Mouse (Mus musculus): ENCODE data around the gene Pot1b.

Gene Pot1b

DNA sequence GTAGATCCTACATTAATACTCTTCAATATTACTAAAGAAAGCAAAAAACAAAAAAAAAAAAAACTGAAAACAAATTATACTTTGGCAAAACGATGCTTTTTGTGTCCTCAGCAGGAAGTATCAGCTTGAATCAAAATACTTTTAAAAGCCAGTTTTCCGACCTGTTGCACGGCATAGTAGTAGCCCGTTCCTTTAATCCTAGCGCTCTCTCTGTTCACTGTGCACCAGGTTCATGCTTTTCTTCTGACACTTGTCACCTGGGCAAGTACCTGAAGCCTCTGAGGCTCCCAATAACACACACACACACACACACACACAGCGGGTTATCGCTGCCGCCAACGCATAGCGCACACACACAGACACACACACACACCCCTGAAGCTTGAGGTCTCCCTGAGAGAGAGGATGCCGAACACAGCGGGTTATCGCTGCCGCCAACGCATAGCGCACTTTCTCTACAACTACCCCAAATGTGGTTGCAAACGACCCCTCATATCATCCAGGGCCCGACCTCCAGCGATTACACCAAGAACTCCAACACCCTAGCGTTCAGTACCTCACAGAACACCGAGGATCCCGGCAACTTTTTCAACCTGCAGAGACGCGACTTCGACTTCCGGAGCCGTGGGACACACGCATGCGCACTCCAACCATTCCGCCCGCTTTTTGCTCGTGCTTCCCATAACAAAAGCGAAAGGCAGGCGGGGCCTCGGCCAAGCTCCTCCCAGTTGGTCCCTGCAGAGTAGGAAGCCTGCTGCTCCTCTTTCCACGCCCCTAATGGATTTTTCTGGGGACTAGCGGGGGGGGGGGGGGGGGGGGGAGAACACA lies at the start of gene Pot1b:
Pot1b (minus strand) TSS at position 645 of the 828 bp plus-strand sequence.
- peak; percentile 99 for DNase-seq

DNA sequence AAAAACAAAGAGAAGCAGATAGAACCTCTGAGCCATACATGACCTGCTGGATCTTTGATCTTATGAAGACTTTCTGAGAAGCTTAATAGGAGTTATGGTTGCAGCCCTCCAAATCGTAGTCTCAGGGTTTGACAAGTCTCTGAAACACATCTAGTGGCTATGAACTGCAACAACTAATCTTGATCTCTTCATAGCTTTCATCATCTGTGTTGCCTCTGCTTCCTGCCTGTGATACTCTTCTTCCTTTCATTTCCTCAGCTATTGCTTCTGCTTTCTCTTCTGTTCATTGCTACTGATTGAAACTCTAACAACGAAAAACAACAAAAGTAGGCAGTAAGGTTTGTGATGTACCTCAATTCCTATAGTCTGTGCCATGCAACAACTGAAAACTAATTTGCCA lies 38.7 kb upstream of the Pot1b start:
- no peak for DNase-seq

DNA sequence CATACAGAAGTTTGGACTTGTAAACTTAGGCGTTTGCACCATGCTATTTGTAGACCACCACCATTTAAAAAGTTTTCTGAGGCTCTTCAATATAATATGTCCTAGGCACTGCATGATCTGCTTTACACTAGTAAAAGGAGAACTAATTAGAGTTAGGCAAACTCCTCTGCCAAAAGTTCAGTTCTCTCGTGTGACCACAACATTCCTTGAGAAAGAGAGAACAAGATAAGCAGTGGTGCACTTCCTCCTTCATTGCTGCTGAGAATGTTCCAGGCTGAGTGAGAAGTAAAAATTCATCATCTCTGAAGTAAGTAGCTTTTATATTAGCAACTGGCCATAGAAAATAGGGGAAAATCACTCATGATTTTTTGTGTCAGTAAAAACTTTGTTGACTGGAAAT lies 37.4 kb upstream of the Pot1b start, which contains the start of gene Adgre4:
Adgre4 (plus strand) TSS at position 199 of the 400 bp plus-strand sequence.
- DNase-seq = peak; percentile 78

DNA sequence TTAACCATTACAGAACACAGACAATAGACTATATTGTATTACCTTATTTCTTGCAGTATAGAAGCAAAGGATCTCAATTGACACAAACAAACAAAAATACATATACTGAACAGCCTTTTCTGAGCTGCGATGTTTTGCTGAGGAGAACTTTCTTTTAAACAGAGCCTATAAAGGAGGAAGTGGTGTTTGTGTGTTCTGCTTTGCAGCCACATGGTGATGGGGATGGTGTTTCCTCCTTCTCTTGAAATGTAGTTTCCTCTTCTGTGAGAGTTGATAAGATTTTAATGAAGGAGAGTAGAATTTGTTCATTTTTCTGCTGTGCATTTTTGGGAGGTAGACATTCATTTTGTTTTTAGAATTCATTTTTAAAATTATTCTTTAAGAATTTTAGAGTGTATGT lies 24.2 kb upstream of the Pot1b start:
- peak; percentile 74 for DNase-seq

DNA sequence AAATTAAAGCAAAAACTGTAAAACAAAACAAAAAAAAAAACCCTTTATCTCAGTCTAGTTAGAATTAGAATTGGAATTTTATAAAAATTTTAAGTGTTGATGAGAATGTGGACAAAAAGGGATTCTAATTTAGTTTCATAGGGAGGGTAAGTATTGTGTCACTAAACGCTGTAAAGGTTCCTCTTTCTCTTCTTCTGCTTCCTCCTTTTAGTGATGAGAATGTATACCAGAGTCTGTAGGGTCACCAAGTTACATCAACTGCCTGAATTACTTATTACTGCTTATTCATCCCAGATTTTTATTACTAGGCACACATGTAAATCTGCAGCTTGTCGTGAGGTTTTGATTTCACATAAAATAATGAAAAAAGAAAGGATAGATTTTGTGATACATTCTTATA lies 13.8 kb upstream of the Pot1b start:
- no peak for DNase-seq

DNA sequence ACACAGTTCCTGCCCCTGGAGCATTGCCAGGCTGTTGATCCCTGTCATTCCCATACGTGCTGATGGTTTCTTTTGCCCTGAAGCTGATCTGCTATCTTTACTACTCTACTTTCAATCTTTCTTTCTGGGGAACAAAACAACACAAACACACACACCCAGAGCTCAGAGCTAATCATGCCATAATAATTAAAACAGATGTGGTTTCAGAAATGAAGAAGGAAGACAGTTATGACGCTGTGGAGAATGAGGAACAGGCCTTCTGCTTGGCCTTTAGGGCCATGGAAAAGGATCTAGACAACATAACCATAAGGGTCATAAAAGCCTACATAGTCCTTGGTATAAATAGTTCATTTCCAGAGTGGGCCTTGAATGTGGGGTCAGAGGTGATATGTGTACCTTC lies 9.8 kb upstream of the Pot1b start:
- DNase-seq = peak; percentile 52

DNA sequence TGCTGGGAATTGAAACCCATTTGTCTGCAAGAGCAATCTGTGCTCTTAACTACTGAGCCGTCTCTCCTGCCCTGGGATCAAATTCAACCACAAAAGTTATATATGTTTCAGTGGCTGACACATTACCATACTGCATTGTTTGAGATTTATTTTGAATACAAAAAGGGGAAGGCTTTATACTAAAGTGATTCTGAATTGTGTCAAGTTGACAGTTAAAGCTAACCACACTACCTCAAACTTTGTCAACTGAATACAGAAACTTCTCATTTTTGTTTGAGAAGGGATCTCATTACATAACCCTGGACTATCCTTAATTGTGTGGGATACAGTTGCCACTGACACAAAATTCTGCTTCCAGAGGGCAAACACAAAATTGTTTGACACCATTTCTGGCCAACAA lies 8.8 kb upstream of the Pot1b start:
- peak; percentile 31 for DNase-seq

DNA sequence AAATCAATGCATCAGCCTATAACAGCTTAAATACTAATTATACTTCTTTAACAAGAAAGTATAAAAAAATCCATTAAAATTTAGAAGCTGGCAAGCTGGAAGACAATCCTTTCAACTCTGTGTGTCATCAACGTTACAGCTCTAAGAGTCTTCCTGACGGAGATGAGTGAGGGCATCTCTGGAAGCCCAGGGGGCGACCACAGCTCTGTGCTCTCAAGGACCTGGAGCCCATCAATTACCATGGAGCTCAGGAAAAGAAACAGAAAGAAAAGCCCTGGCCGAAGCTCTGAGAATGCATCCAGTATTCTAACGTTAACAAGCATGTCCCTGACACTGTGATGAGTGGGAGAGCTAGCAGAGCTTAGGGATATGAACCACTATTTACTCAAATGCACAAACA lies 9.6 kb downstream of the Pot1b start:
- DNase-seq = peak; percentile 77

DNA sequence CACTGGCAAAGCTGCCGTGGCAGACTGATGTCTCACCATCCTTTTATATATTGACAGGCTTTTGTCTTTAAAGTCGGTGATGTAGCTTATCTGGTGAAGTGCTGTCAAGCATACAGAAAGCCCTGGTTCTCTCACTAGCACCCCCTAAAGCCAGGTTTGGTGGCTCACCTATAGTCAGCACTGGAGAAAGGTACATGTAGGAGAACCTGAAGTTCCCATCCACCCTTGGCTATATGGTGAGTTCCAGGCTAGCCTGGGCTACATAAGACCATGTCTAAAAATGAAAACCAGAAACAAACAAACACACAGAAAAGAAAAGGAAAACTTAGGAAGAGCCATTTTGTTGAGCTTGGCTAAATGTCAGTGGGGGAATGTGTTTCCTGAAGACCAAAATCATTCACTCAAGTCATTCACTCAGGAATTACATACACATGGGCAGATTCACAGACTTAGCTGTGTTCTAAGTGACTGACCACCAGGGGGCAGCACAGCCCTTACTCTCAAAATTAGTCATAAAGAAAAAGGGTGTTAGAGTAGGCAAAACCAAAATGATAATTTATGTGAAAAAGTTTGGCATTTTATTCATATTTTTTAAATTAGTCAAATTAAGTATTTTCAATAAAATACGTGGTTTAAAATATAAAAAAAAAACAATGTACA lies 10.1 kb downstream of the Pot1b start:
- DNase-seq = no peak

DNA sequence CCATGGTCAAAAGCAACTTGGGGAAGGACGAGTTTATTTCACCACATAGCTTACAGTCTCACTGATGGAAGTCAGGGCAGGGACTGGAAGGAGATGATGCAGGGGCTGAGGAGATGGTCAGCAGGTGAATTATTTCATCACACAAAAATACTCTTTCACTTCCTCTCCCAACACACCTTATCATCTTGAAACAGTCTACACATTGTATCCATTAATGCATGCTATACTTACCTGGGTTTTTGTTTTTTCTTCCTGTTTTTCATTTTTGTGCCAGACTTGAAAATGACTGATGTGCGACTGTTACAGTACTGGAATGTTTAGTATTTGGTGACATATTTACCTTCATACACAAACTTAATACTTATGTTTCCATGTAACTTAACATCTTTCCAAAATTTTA lies 13.0 kb downstream of the Pot1b start:
- DNase-seq = no peak

DNA sequence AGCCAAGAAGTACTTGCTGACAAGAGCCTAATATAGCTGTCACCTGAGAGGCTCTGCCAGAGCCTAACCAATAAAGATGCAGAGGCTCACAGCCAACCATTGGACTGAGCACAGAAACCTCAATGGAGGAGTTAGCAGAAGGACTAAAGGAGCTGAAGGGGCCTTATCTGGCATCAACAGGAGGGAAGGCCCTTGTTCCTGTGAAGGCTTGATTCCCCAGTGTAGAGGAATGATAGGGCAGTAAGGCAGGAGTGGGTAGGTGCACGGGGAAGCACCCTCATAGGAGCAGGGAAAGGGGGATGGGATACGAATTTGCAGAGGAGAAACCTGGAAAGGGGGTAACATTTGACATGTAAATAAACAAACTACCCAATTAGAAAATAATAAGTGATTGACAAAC lies 51.3 kb downstream of the Pot1b start:
- no peak for DNase-seq

DNA sequence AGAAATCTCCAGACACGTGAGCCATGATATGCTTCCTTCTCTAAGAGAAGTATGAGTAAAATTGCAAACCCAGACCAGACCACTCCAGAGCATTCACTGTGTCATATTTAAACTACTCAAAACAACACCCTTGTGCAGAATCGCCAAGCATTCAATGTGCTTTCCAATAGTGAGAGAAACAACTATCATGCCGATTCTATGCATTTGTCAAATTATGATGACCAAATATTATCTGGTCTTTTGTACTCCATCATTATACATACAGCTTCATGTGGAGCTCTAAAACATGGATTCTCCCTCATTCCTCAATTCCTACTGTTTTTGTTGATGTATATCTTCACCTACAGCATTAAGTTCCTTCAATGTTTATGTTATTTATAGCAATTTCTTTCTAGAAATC lies 87.3 kb downstream of the Pot1b start, which contains the start of gene Vmn2r118:
Vmn2r118 (minus strand) TSS at position 101 of the 400 bp plus-strand sequence.
- DNase-seq = no peak
